Mouse (Mus musculus) regulatory T cell (primary cell): Measurements from ENCODE around the gene Mafg.

ENCODE experiments used
- in situ Hi-C: fragments of 300-600 bp; cut with MboI, MseI; formaldehyde crosslinking; loops from one replicate; pipeline ENCODE4 v1.15.1; 2025; ENCODE audit warnings: high pct_unique_total_duplicates

Gene Mafg

DNA sequence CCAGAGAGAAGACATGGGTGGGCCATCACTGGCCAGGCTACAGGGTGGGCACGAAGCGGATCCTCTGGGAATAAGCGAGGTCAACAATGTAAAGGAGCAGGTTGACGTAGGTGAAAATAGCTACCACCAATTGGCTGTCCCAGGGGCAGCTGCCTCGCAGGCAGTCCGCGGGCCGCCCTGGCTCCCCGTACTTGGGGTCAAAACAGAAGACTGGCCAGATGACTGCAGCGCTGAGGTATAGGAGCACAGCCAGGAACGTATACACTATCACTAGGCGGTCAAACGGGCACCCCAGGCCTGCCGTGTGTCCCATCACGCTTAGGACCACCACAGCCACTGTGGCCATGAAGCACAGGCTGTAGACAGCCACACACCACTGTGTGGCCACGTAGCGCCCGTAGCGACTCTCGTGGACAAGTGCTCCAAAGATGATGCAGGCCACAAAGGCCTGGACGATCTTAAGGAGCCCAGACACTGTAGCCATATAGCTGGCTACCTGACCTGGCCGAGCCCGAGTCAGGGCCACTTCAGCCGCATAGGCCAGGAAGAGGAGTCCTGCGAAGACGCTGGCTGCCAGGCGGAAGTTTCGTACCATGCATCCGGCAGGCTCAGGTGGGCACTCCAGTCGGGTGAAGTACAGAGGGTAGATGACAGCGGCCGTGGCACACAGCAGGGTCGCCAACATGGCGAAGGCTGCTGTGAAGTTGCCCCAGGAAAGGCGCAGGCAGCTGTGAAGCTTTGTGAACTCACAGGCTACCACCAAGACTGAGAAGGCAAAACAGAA, 13.8 kb upstream of the Mafg start:
- in situ Hi-C loops: no loop called here

DNA sequence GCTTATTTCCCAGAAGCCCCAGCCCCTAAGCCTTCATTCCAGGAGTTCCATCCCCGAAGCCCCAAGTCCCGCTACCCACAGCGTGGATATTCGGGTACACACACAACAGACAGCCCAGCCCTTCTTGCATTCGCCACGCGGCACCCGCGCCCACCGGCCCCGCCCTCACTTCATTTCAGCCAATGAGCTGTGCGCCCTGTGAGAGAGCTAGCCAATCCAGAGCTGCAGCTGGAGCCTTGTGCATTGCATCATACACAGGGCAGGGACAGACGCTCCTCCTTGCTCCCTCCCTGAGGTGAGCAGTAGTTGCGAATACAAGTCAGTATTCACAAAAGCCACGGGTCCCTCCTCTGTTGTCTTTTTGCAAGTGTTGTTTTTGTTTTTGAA, 10.2 kb upstream of the Mafg start, which contains the start of gene Pycr1:
Gene Pycr1 (minus strand): TSS at position 169 of the 387 bp plus-strand sequence.
- in situ Hi-C loops: no loop called here

DNA sequence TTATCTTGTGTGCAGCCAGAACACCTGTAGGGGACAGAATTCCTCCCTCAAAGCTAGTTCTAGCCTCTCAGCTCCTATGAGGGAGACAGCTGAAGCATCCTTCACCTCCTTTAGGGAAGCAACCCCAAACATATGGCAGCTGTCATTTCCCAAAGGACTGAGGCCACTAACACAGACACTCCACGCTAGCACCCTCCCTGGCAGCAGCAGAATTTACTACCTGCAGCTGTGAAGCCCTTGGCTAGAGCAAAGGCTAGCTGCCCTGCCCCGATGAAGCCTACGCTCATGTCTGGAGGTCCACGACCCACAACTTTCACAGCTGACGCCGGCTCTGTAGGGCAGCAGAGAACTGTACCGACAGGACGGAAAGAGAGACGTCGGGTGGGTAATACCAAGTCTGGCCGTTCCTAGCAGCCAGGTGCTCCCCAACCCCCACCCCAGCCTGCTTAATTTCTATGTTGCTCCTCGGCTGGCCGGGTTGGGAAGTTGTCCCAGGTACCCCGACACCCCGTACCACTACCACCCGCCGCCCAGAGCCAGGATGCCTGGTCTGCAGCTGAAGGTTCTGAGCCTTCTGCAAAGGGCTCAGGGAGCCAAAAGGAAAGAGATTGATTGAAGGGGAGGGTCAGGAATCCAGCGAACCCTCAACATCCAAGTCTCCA, 9.7 kb upstream of the Mafg start:
- in situ Hi-C loops: no loop called here

DNA sequence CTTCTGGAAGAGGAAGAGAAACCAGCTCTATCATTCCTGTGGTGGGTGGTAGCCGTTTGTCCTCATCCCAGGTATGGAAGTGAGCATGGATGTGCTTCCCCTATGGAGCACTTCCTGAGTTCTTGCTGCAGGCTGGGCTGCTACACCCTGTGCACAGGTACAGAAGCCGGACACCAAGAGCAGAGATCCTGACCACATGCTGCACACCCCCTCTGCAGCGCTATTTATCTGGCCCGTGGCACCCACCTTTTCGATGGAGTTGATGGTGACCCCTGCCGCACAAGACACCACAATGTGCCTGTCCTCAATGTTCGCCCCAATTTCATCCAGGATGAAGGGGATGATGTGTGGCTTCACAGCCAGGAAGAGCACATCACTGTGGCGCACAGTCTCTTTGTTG, 8.5 kb upstream of the Mafg start:
- in situ Hi-C loops: no loop called here

DNA sequence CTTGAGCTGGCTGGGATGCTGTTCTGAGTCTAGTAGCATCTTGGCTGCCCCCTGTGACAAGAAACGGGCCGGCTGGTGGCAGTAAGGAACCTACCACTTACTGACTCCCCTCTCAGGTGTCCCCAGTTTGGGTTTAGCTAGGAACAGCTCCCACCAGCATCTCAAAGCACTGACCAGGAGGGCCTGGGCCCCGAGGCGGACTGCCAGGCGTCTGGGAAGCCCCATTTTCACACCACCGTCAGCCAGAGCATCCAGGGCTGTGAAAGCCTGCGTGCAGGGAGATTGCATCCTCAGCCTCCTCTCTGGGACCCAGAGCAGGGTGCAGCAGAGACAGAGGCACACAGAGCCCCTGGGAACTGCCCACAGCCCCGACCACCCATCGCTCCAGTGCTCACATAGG, 7.9 kb upstream of the Mafg start:
- in situ Hi-C loops: no loop called here

DNA sequence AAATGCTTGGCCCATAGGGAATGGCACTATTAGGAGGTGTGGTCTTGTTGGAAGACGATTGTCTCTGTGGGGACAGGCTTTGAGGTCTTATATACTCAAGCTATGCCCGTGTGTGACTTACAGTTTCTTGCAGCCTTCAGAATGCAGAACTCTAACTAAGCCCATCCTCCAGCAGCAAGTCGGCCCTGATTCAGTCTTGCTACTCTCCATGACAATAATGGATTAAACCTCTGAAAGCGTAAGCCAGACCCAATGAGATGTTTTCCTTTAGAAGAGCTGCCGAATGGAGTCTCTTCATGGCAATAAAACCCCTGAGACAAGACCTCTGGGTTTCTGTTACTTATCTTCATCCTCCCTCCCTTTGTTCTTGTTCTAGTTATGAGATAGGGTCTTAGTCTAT, 1.4 kb upstream of the Mafg start:
- in situ Hi-C loops: no loop called here

DNA sequence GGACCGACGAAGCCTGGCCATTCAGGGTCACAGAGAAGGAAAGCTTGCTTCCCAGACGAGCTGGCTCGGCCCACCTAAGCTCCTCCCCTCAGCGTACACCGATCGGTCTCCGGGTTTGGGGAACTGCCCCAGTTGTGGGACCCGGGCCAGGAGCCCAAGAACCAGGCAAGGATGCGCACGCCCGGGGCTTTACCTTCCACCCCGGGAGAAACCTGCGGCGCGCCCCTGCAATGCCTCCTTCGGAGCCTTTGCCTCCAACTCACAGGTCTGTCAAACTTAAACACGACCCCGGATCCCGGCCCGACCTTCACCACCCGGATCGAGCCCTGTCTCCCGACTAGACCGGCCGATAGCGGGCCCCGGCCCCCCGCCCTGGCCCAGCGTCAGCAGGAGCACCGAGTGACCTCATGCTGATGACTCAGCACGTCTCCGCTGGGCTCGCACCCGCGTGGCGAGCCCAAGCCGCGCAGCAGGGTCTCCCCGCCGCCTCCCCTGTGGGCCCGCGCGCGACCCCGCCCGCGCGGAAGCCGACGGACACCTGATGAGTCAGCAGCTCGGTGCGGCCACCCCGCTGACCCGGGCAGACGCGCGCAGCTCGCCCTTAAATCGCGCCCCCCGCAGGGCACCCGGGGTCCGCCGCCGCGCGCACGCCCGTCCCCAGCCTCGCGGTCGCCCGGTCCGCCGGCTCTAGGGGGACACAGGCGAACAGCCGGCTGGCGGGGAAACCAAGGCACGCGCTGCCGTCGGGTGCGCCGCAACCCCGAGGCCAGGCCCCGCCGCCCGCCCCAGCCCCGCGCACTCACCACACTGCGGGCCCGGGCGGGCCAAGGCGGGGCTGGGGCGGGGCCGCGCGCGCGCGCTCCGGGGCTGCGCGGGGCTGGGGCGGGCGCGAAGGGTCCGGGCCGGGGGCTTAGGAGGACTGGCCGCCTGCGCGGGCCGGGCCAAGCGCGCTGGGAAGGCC, 561 bp downstream of the Mafg start:
- in situ Hi-C loops: no loop called here

DNA sequence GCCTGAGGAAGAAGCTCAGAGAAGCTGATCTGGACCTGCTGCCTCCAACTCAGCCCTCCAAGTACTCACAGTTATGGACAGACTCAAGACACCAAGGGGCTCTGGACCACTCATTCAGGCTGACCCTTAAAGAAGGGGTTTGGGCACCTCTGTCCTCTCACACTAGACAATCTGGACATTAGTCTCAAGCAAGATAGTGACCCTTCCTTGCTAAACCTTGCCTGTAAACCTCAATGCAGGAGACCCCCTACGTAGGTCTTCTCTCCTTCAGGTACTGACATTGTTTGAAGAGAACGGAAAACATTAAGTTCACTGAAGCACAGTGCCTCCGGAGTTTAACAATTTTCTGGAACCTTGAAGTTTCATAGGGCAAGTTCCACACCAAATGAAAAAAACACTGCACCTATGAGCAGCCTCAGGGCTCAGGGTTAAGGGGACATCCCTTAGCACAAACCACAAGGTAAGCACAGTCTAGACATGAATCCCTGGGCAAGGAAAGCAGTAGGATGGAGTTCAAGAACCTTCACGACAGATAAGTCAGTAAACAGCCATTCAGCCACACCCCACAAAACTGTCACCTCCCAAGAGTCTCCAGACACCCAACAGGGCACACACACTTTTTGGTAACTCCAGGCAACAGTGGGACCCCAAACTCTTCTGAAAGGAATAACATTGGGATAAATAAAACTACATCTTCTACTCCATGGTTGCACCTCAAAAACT, 1.5 kb downstream of the Mafg start:
- in situ Hi-C loops: no loop called here

DNA sequence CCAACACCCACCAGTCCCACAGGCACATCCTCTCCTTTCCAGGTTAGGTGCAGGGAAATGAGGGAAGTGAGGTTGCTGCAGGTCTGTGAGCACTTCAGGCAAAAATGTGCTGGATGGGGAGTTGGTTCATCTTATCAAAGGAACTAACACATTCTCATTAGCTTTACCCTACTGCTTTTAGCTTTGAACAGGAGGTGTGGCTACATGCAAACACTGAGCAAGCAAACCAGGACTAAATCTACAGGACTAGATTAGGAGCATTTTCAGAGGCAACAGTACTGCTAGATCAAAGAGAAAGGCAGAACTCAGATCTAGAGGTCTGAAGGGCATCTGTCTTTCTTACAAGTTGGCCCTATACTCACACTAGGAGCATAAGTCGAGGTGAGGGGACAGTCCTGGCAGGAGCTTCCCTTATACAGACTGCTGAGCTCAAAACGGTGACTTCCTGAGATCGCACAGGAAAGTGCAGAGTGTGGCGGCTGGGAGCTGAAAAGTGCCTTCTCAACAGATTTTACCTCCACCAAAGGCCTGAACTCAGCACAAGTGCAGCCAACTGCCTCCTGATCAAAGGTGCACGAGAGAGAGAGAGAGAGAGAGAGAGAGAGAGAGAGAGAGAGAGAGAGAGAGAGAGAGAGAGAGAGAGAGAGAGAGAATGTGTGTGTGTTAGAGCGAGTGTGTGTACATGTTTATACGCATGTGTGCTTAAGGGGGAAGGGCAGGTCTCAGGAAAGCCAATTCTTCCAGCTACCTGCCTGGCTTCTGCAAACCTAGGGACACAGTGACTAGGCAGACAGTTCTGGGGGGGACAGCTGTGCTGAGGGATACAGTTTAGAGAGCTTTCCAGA, 2.3 kb downstream of the Mafg start:
- in situ Hi-C loops: no loop called here

DNA sequence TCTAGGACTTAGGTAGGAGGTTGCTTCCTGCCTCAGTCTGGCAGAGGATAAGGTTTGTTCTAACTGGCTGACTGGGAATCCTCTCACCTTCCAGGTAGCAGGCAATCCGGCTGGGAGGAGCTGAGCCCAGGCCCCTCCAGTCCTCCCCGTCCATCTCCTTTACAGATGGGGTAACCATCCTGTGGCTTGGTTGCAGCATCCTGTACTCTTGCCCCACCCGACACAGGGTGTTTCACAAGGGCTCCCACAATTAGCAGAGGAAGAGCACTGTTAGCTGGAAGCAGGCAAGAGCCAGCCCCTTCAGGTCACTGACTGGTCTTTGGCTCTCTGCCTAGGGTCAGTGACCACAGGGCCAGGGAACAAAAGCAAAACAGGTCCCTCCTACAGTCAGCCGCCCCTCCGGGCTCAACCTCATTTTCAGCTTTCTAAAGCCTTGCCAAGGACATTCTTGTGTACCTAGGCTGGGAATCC, 3.0 kb downstream of the Mafg start:
- in situ Hi-C loops: no loop called here

DNA sequence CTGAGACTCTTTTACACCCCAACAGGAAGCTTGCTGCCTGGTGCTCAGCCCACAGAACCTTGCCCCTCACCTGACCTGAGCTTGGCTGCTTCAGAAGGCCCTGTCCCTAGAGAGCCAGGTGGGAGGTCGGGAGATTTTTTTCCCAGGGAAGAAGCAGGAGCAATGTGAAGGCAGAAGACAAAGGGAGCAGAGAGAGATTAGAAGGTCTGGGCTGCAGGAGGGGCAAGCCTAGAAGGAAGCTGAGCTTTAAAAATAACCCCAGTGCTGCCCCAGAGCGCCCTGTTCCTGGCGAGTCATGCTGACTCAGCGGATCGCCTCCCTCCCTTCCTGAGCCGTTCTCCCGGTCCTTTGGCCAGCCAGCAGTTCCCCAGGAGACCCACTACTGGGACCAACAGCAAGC, 3.5 kb downstream of the Mafg start:
- in situ Hi-C loops: no loop called here

DNA sequence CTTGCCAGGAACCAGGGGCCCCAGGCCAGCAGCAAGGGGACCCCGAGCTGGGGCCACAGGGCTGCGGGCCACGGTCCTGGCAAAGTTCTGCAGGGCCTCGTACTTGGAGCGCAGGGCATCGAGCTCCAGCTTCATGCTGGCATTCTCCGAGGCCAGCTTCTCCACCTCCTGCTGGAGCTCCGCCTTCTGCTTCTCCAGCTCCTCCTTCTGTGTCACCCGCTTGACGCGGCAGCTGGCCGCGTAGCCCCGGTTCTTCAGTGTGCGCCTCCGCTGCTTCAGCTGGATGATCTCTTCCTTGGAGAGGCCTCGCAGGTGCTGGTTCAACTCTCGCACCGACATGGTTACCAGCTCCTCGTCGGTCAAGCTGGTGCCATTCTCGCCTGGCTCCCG, 4.1 kb downstream of the Mafg start:
- in situ Hi-C loops: no loop called here

DNA sequence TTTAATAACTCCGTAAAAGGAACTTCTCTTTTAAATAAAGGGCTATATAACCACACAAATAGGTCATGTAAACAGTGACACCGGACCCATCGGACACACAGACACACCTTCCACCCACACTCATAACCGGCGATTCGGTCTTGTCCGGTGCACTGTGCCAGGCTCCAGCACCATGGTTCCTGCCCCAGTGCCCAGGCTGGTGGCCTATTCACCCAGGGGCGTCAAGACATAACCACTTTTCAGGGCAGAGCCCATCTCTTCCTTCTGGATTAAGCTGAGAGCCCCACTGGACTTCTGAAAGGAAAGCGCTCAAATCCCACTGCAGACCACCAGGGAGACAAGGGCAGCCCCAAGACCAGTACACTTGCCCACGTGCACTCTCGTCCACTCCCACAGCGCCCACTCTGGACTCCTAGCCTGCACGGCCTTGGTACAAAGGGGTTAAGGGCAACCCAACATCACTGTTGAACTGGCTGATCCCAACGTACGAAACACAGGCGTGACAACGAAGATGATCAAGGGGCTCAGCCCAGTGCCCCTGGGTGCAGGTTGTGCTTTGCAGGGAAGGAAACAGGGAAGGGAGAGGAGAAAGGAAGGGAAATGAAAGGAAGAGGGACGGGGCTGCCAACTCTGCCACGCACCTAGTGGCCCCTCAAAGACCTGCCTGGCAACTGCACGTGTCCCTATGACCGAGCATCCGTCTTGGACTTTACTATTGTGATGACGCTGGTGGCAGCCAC, 4.6 kb downstream of the Mafg start:
- in situ Hi-C loops: no loop called here

DNA sequence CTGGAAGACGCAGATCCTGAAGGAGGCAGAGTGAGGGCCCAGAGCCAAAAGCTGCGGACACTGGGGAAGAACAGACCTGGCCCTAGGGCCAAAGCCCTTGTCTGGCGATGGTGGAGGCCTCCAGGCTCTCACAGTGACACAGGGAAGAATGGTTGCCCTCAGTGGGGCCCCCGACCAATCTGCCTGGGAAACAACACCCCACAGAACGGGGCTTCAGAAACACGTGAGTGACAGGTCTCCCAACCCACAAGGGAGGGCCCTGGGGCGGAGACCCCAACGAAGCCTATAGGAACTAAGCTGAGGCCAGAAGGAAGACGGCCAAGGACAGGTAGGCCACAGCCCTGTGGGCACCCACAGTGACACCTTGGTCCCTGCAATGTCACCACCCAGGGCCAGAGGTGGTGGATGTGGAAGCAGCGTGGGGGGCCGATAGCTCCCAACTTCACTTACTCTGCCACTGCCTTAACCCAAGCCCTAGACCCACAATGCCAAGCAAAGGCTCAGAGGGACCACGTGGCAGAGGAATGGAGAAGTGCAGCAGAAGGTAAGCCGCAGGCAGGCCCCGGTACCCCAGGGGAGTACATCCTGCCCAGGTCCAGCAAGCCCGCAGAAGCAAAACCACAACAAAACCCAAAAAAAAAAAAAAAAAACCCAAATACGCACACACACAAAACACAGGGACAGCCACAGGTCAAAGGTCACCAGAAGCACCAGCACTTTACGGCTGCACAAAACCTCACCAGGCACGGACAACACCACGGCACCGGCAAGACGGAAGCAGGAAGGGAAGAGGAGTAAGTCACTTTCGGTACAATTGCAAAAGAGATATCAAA, 5.7 kb downstream of the Mafg start:
- in situ Hi-C loops: no loop called here

DNA sequence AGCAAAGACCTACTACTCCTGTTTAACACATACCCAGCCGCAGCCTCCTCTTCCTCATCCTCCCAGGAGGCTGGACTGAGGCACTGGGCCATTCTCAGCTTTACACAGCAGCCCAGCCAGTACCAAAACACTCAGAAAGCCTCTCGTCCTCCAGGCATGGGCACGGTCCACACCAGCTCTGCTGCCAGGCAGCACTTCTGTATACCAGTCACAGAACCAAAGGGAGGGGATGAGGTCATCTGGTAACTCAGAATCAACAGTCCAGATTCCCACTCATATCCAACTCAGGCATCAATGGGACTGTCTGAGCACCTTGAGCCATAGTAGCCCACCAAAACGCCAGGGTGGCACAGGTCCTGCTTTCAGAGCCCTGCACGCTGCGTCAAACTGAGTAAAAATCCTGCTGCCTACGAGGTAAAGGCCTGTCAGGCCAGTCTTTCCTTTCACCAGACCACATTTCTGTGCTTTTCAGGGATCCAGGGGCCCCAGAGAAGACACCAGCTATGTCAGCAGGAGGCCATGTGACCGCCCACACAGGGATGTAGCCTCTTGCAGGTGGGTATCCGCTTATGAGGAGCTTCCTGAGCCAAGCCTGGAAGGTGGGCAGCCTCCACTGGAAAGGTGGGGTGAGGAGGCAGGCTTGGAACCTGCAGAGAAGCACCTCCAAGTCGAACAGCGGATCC, 6.5 kb downstream of the Mafg start:
- in situ Hi-C loops: no loop called here

DNA sequence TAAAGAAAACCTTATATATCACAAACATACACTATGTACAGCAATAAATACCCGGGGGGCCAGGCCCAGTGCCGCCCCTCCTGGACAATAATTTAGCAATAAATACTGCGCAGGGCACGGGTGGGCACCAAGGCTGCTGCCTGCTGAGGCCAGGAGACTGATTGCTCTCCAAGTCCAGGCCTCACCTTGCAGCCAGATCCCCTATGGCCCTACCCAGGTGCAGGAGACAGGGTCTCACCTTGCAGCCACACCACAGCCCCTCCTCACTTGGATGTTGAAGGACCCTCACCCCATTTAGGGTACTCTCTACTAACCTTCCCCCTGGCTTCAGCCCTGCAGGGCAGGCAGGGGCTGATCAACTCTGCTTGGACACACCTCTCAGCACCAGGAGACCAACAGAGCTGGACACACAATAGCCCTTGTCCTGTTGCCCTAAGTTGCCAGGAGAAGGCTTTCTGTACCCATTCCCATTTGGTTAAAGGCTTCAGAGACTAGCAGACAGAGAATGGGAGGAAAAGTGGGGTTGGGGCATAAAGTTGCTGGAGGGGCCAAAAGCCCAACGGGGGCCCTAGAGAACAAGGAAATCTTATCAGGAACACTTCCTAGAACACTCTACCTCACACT, 8.1 kb downstream of the Mafg start, which contains the start of gene Sirt7:
Gene Sirt7 (minus strand): TSS at position 89 of the 624 bp plus-strand sequence.
- in situ Hi-C loops: no loop called here

DNA sequence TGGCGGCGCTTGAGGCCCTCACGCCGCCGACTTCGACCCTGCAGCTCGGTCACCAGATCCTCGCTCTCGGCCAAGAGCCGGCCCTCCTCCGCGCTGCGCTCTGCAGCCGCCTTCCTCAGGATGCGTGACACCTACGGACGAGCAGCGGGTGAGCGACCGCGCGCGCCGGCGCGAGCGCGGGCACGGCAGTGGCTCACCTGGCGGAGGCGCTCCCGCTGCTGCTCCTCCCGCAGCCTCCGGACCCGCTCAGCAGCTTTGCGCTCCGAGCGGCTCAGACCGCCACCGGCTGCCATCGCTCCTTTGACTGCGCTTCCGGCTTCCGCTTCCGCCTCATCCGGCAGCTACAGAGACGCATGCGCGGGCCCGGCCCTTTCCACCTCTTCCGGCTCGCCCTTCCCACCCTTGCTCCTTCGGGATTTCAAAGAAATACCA, 8.7 kb downstream of the Mafg start:
- in situ Hi-C loops: loop anchor here (5.0 kb wide), 1 partner anchor 88 kb away; the partner anchor contains the start of genes Cenpx and Lrrc45
